Mouse (Mus musculus) lung, postnatal 10 days (tissue): ENCODE results near the gene Tm4sf5.

Experiments
- DNase-seq: peaks from one replicate; pipeline ENCODE4 v3.0.0; 2021

The Tm4sf5 gene

GRCm38 (mm10) chr11:70553940-70554339 is 48.9 kb downstream of the Tm4sf5 start:
- DNase-seq, result no peak

- DNase-seq, result no peak
Measured at GRCm38 (mm10) chr11:70557545-70557944, 52.5 kb downstream of the Tm4sf5 start.
